Mouse (Mus musculus): ENCODE results near the gene Mt2.
A peak's percentile ranks its signal among the peaks of the same experiment; 100 is the strongest.

Mt2 gene

DNA sequence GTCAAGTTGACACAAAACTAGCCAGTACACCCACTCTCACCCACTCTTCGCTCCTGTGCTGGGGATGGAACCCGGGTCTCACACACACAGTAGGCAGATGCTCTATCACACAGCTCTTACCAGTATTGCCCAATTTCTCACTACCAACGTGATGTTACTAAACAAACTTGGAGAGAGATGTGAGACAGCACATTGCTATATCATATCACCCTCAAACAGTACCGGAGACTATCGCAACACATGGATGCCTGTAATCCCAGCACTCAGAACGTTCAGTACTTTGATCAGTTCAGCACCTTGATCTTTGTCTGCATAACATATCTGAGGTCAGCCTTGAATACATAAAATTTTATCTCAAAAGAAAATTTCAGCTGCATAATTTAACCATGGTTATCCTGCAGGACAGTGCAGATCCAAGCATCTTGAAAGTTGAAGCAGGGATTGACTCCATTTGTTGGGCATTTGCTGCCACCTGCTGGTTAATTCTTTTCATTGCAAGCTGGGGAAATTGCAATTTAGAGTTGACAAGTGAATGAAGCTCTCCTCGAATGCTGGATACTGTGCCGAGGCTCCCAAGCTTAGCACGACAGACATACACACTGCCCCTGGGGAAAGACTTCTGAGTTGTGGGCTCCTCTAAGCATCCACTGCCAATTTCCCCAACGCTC is 26.9 kb downstream of the Mt2 start:
- peak in 1 of 2 experiments; percentile 61 for DNase-seq (ENCODE audit: low spot score in 2 of 2)

DNA sequence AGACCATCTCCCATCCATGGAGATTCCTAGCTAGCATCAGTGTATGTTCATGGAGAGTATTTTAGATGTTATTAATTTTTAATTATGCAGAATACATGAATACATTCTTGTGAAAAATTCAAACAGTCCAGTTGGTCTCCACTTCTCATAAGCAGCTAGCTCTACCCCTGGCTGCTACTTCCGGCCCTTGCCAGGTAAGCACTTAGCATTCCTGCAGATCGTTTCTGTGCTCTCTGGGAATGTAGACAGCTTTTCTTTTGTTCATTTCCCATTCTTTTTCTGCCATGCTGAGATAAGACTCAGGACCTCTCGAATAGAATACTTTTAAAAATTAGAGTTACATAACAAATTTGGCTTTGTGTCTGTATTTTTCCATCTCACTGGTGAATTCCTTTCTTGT is 31.6 kb downstream of the Mt2 start:
- DNase-seq (ENCODE audit: low spot score in 2 of 2) = no peak

DNA sequence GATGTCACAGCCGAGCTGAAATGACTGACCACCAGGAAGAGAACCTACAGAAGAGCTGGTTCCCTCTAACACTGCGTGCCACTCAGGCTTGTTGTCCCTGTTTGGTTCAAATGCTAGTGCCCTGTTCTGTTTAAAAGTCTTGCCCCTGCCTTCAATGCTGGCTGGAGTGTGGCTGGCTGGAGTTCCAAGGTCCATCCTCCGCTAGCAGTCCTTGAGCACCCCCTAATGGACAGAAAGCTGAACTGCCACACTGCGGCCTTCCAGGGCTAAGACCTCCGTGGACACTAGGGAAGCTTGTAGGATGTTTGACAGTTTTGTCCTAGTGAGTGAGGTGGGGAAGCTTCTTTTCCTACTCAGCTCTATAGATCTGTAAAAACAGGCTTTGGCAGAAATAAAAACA is 33.3 kb downstream of the Mt2 start:
- DNase-seq (ENCODE audit: low spot score in 2 of 2) = peak; percentile 52 to 73

DNA sequence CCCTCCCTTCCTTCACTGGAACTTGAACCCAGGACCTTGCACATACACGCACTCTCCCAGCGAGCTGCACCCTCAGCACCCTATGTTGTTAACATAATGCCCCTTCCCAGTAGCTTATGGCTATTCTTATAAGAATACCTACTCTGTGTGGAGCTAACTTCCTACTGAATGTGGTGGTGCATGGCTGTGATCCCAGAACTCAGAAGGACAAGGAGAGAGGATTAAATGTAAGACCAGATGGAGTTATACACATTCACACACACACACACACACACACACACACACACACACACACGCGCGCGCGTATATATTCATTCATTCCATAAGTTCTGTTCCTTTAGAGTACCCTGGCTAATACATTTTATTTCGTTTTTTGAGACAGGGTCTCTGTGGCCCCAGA is 33.8 kb downstream of the Mt2 start:
- no peak for DNase-seq (ENCODE audit: low spot score in 2 of 2)

DNA sequence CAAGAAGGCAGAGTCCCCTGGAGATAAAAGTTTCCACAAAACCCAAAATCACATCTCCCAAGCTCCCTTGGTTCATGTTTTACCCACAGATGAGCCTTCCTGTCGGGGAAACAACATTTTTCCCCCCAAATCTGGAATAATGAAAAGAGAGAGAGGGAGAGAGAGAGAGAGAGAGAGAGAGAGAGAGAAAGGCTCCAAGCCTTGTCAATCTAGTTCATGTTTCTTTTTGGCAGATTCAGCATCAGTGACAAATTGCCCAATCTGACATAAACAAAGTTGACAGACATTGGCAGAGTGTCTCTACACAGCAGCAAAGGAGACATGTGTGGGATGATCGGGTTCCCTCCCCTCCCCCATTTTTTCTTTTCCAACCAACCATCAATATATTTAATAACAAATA is 35.0 kb downstream of the Mt2 start:
- no peak for DNase-seq (ENCODE audit: low spot score in 2 of 2)

DNA sequence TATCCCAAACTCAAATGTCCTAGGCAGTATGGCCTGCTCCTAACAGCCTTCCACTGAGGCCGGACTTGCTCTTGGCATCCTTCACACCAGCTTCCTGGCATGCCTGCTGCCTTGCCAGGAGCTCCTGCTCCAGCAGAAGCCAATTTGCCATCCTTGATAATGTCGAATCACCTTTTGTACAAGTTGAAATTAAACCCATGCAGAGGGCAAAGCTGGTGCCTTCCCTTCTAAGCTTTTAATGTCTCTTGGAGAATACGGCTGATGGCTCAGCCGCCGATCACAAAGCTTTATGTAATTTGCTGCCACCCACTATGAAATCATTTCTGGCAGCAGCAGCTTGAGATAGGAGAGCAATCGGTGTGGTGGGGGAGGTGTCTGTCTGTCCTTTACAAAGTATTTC is 37.2 kb downstream of the Mt2 start:
- no peak for DNase-seq (ENCODE audit: low spot score in 2 of 2)

DNA sequence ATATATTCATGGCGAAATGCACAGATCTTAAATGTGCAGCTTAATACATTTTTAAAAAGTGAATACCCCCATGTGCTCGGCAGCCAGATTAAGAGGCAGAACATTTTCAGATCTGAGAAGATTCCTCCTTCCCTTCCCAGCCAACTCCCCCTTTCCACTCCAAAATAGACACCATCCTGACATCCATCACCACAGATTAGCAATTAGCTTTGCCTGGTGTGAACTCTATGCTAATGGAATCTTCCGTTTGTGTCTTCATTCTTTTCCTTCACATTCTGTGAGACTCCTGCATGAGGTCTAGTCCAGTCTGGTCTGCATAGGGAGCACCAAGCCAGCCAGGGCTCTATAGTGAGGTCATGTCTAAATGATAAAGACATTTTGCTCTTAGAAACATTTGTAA is 37.8 kb downstream of the Mt2 start:
- DNase-seq (ENCODE audit: low spot score in 2 of 2) = no peak

DNA sequence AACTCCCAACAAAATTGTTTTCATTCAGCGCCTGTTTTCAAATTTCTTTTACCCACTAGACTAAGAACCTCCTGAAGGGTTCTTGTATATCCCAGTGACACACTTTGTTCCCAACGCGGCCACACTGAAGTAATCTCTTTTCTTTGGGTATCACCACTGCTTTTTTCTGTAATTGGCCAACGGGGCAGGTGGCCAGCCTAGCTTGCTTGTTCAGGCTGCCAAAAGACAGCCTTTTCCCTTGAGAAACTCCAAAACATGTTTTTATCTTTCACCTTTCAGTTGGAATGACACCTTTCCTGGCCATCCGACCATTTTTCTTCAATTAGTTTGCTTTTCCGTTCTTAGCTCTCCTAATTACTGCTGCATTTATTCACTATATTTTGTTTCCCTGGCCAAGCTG is 41.4 kb downstream of the Mt2 start:
- DNase-seq (ENCODE audit: low spot score in 2 of 2) = no peak

DNA sequence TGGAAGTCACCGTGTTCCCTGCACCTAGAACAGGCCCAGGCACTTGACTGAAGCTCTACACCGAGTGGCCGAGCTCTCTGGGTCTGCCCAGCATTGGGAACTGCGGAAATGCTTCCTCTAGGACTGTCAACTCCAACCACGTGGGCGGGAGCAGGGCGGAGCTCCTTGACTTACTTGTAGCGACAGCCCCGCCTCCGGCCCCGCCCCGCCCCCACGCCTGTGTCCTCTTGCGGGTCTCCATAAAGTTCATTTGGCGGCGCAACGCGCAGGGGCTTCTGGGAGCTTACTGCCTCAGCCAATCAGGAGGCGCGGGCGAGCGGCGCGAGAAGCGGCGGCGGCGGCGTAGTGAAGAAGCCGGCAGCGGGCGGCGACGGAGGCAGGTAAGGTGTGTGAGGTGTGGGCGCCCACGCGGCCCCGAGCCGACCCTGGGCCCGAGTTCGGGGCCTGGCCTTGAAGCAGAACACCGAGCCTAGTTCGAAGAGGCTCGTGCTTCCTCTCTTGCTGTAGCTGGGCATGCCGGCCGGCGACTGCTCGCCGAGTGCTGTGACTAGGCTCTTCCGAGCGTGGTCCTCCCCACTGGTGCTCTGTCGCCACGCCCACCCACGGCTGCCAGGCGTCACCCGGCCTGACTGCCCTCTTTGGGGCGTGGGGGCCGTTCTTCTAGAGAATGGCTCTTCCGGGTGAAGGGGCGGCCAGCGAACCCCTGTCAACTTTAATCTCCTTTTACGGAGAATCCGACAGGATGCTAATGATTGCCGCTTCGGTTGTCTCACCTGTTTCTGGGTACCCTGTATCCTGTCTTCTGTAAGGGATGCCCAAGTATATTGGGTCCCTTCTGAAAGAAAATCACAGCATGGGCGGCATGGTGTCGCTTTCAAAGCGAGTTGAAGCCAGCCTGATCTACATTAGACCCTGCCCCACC is 42.0 kb downstream of the Mt2 start, which contains the start of gene Nup93:
TSS of gene Nup93 (plus strand) at position 313 of the 922 bp plus-strand sequence.
- DNase-seq (ENCODE audit: low spot score in 2 of 2) = peak; percentile 89 to 96

Data from spleen, postnatal 10 days (tissue).